Mouse (Mus musculus): ENCODE data around the gene Ccdc102a. TPM values are rescaled to one million over a fixed set of nuclear protein-coding genes. Genes with fewer than 3 reads are reported as not detected.
A peak's percentile ranks its signal among the peaks of the same experiment; 100 is the strongest.

Ccdc102a gene
- 20.1 and 20.2 TPM in 2 replicates for polyA plus RNA-seq (2014; fragmentation: Nextera tagmentation; extraction: Ambion mirVana)

DNA sequence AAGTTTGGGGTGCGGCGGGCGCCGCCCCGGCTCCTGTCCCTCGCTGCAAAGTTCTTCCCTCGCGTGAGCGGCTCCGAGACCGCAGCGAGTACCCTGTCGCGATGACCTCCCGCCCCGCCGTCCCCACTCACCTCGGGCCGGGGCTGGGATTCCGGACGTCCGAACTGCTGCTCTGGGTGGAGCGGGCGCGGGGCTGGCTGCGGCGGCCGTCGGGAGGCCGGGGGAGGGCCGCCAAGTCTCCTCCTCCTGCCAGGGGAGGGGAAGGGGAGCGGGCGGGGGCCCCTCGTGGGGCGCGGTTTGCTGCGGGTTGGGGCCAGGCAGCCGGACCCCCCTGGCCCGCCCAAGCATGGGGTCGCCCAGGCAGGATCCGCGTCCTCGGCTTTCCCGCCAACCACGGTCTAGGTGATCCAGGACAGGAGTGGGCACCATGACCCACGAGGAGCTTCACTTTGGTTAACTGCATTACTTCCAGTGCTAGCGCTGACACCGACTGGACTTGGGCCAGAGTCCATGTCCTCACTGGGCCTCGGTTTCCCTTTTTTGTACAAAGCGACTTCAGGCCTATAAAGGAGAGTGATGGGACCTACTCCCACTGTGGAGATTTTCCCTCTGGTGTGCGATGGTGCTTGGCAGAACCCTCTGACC lies at the start of gene Ccdc102a:
Gene Ccdc102a (minus strand): TSS at position 248 of the 645 bp plus-strand sequence.
- 3% methylated on average over 46 of the region's 51 CpGs for WGBS
- peak; percentile 54 for DNase-seq (ENCODE audit: low spot score)
- H3K27ac ChIP-seq (ENCODE audit: low read depth, low read length): no peak within 1 kb of the TSS
- peak within 1 kb of the TSS; percentile 72 for H3K4me3 ChIP-seq (ENCODE audit: low read depth, low read length)
- peaks cover 16% of the 10 kb centered on the region for H3K4me1 ChIP-seq (ENCODE audit: control insufficient read depth, insufficient read depth, low read length)
- peak; percentile 39; the same call in 1 of the 2 replicates for ATAC-seq (ENCODE audit: insufficient read depth, low FRiP score, low TSS enrichment)
- peaks cover 7% of the 10 kb centered on the region for H3K27me3 ChIP-seq (ENCODE audit: control insufficient read depth, insufficient read depth, low read length)
- H3K4me2 ChIP-seq (ENCODE audit: low read depth): peak within 1 kb of the TSS; percentile 81
- H3K36me3 ChIP-seq (ENCODE audit: control insufficient read depth, insufficient read depth, low read length): no peaks in the 10 kb centered on the region
- H3K9me3 ChIP-seq (ENCODE audit: control insufficient read depth, low read length): no peaks in the 10 kb centered on the region
- peak within 1 kb of the TSS; percentile 83 for H3K9ac ChIP-seq (ENCODE audit: low read length)

DNA sequence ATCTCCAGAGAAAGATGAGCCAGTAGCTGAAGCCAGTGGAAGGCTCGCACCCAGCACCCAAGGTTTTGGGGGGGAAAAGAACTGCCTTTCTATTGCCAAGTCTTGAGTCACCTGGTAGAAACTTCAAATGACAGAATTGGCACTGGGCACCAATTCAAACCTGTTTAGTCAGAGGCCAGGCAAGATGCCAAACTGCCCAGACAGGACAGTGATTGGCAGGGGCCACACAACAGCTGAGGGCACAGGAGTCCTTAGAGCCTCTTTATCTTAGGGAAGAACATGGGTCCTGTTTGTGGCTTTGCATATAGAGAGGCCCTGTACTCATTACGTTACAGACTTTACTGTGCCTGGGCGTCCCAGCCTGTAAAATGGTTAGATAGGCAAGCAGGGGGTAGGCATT lies 49.7 kb upstream of the Ccdc102a start:
- Histone ChIP-seq H3K36me3 (ENCODE audit: control insufficient read depth, insufficient read depth, low read length) (no peaks in the 10 kb centered on the region), H3K4me1 (ENCODE audit: control insufficient read depth, insufficient read depth, low read length) (no peaks in the 10 kb centered on the region), H3K9ac (ENCODE audit: low read length) (no peak overlapping the region), H3K27me3 (ENCODE audit: control insufficient read depth, insufficient read depth, low read length) (no peaks in the 10 kb centered on the region), H3K27ac (ENCODE audit: low read depth, low read length) (no peak overlapping the region), H3K4me3 (ENCODE audit: low read depth, low read length) (no peak overlapping the region), H3K9me3 (ENCODE audit: control insufficient read depth, low read length) (no peaks in the 10 kb centered on the region), H3K4me2 (ENCODE audit: low read depth) (no peak overlapping the region)
- 84% methylated on average over 3 of the region's 3 CpGs for WGBS
- DNase-seq (ENCODE audit: low spot score) (no peak), ATAC-seq (ENCODE audit: insufficient read depth, low FRiP score, low TSS enrichment) (no peak)

DNA sequence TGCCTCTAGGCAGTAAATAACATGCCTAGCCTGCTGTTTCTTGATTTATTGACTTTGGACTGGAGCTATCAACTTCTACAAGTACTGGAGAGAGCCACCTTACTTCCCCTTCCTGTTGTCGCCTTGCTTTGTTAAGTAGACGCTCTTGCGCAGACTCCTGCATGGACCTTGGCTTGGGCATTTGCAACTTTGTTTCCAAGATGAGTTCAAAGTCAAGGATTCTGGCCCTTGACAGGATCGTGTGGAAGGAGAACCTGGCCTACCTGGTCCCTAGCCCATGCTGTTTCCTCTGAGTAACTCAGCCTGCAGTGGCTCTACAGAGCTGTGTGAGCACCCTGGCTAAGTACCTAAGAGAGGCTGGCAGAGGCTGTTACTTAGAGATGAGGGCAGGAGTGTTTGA lies 49.2 kb upstream of the Ccdc102a start:
- H3K27me3 ChIP-seq (ENCODE audit: control insufficient read depth, insufficient read depth, low read length): no peaks in the 10 kb centered on the region
- DNase-seq (ENCODE audit: low spot score) (no peak), ATAC-seq (ENCODE audit: insufficient read depth, low FRiP score, low TSS enrichment) (no peak)
- no peaks in the 10 kb centered on the region for H3K36me3 ChIP-seq (ENCODE audit: control insufficient read depth, insufficient read depth, low read length)
- WGBS: 73% methylated on average over 4 of the region's 4 CpGs
- H3K4me3 ChIP-seq (ENCODE audit: low read depth, low read length): no peak overlapping the region
- no peaks in the 10 kb centered on the region for H3K9me3 ChIP-seq (ENCODE audit: control insufficient read depth, low read length)
- no peak overlapping the region for H3K9ac ChIP-seq (ENCODE audit: low read length)
- no peak overlapping the region for H3K27ac ChIP-seq (ENCODE audit: low read depth, low read length)
- no peaks in the 10 kb centered on the region for H3K4me1 ChIP-seq (ENCODE audit: control insufficient read depth, insufficient read depth, low read length)
- no peak overlapping the region for H3K4me2 ChIP-seq (ENCODE audit: low read depth)

DNA sequence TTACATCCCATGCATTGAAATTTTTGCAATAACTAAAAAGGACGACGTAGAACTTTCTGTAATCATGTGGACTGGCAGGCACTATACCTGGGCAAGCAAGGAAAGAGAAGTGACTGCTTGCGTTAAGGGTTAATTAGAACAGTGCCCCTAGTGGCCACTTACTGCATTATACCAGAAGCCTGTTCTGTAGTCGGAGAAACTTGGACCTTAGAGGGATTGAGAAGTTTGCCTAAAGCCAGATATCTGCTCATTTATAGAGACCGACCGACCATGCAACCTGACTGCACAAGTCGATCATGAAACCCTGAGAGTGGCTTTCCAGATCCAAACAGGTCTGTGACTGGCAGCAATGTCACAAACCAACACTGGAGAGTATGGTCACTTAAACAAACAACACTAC lies 48.7 kb upstream of the Ccdc102a start:
- ATAC-seq (ENCODE audit: insufficient read depth, low FRiP score, low TSS enrichment) (no peak), DNase-seq (ENCODE audit: low spot score) (peak; percentile 29)
- Histone ChIP-seq H3K27me3 (ENCODE audit: control insufficient read depth, insufficient read depth, low read length) (no peaks in the 10 kb centered on the region), H3K9ac (ENCODE audit: low read length) (no peak overlapping the region), H3K4me1 (ENCODE audit: control insufficient read depth, insufficient read depth, low read length) (no peaks in the 10 kb centered on the region), H3K36me3 (ENCODE audit: control insufficient read depth, insufficient read depth, low read length) (no peaks in the 10 kb centered on the region), H3K4me3 (ENCODE audit: low read depth, low read length) (no peak overlapping the region), H3K9me3 (ENCODE audit: control insufficient read depth, low read length) (no peaks in the 10 kb centered on the region), H3K4me2 (ENCODE audit: low read depth) (no peak overlapping the region), H3K27ac (ENCODE audit: low read depth, low read length) (no peak overlapping the region)
- WGBS: 23% methylated on average over 7 of the region's 7 CpGs

DNA sequence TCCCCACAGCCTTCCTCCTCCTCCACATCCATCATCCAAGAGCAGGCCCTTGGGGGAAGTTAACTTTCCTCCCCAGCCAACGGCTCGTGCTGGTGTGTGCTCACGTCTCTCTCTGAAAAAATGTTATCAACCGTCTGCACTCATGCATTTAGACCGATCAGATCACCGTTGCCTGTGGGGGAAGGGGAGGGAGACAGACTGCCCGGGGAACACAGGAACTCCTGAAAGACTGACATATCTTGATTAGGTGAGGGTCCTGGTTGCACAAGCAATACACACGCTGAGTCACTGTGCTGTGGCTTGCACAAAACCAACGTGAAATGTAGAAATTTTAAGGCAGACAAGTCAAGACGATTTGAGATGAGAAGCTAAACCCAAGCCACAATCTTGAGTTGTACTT lies 46.9 kb upstream of the Ccdc102a start:
- no peak for ATAC-seq (ENCODE audit: insufficient read depth, low FRiP score, low TSS enrichment)
- no peaks in the 10 kb centered on the region for H3K4me1 ChIP-seq (ENCODE audit: control insufficient read depth, insufficient read depth, low read length)
- no peak for DNase-seq (ENCODE audit: low spot score)
- H3K9me3 ChIP-seq (ENCODE audit: control insufficient read depth, low read length): no peaks in the 10 kb centered on the region
- no peaks in the 10 kb centered on the region for H3K36me3 ChIP-seq (ENCODE audit: control insufficient read depth, insufficient read depth, low read length)
- no peak overlapping the region for H3K27ac ChIP-seq (ENCODE audit: low read depth, low read length)
- H3K27me3 ChIP-seq (ENCODE audit: control insufficient read depth, insufficient read depth, low read length): no peaks in the 10 kb centered on the region
- WGBS: 64% methylated on average over 10 of the region's 10 CpGs
- no peak overlapping the region for H3K4me3 ChIP-seq (ENCODE audit: low read depth, low read length)
- no peak overlapping the region for H3K9ac ChIP-seq (ENCODE audit: low read length)
- H3K4me2 ChIP-seq (ENCODE audit: low read depth): no peak overlapping the region

DNA sequence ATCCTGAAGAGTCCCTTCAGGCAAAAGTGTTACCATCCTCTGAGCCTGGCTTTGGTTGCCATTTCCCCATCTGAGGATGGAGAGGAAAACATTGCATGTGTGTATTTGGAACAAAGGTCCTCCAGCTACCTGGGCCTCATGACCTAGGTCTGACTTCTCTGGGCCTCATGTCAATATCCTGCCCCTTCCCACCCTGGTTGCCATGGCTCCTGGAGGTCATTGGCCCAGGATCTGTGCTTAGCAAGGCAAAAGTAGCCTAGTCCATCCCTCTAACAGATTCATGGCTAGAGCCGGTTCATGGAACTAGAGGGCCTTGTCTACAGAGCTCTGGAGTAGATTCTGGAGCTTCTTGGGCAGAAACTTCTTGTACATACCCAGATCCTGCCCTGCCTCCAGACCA lies 44.3 kb upstream of the Ccdc102a start:
- no peak overlapping the region for H3K27ac ChIP-seq (ENCODE audit: low read depth, low read length)
- DNase-seq (ENCODE audit: low spot score) (no peak), ATAC-seq (ENCODE audit: insufficient read depth, low FRiP score, low TSS enrichment) (no peak)
- 81% methylated on average over 1 of the region's 1 CpGs for WGBS
- no peaks in the 10 kb centered on the region for H3K4me1 ChIP-seq (ENCODE audit: control insufficient read depth, insufficient read depth, low read length)
- H3K36me3 ChIP-seq (ENCODE audit: control insufficient read depth, insufficient read depth, low read length): no peaks in the 10 kb centered on the region
- no peak overlapping the region for H3K4me3 ChIP-seq (ENCODE audit: low read depth, low read length)
- H3K9me3 ChIP-seq (ENCODE audit: control insufficient read depth, low read length): no peaks in the 10 kb centered on the region
- no peaks in the 10 kb centered on the region for H3K27me3 ChIP-seq (ENCODE audit: control insufficient read depth, insufficient read depth, low read length)
- no peak overlapping the region for H3K4me2 ChIP-seq (ENCODE audit: low read depth)
- H3K9ac ChIP-seq (ENCODE audit: low read length): no peak overlapping the region

DNA sequence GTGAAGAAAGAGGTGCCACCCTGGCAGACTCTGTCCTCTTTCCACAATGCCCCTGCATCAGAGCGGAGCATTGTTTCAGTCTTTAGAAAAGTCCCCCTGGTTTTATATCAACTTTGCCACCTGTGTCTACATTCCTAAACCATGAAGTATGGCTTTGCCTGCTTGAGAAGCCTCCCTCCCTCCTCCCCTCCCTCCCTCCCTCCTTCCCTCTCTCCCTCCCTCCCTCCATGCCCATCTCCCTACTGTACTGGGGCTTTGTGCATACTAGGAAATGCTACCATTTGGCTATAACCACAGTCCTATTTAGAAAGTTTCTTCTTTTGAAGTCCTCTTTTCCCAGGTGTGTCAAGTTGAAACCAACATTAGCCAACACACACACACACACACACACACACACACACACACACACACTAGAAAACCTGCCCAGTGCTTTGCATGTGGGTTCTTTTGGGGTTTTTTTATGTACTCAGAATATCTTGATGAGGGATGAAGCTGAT lies 38.2 kb upstream of the Ccdc102a start:
- Histone ChIP-seq H3K4me1 (ENCODE audit: control insufficient read depth, insufficient read depth, low read length) (no peaks in the 10 kb centered on the region), H3K36me3 (ENCODE audit: control insufficient read depth, insufficient read depth, low read length) (no peaks in the 10 kb centered on the region), H3K9ac (ENCODE audit: low read length) (no peak overlapping the region), H3K9me3 (ENCODE audit: control insufficient read depth, low read length) (no peaks in the 10 kb centered on the region), H3K4me2 (ENCODE audit: low read depth) (no peak overlapping the region), H3K4me3 (ENCODE audit: low read depth, low read length) (no peak overlapping the region), H3K27me3 (ENCODE audit: control insufficient read depth, insufficient read depth, low read length) (no peaks in the 10 kb centered on the region), H3K27ac (ENCODE audit: low read depth, low read length) (no peak overlapping the region)
- ATAC-seq (ENCODE audit: insufficient read depth, low FRiP score, low TSS enrichment): no peak
- 90% methylated on average over 1 of the region's 1 CpGs for WGBS
- DNase-seq (ENCODE audit: low spot score): no peak

DNA sequence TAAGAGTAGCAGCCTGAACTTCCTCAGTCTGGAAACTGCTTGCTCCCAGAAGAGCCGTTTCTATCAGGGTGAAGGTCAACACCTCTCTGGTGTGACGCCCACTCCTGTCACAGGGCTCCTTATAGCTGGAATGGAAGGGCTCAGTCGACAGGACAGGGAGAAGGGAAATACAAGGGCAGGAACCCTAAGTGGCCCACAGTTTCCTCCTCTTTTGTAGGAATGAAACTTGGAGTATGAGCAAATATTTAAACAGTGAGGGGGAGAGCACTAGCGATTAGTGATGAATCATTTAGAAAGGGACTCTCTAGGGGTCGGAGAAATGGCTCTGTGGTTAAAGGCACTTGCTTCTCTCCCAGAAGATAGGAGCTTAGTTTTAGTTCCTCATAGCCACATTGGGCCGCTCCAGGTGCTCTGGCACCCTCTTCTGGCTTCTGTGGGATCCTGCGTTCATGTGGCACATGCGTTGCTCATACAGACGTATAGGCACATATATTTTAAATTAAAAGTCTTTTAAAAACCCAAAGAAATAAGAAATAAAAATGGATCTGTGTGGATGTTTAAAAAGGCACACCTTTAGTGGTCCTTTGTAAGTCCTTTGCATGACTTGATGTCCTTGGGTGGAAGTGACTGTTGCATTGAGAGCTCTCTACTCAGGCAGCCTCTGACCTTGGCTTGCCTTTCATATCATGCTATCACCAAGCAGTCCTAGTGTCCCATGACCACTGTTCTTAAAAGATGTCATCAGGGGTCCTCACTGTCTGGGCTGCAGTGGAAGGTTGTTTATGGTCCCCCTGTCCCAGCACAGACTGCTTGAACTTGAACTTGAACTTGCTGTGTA lies 37.2 kb upstream of the Ccdc102a start:
- Histone ChIP-seq H3K4me3 (ENCODE audit: low read depth, low read length) (no peak overlapping the region), H3K27ac (ENCODE audit: low read depth, low read length) (no peak overlapping the region), H3K9ac (ENCODE audit: low read length) (no peak overlapping the region), H3K9me3 (ENCODE audit: control insufficient read depth, low read length) (no peaks in the 10 kb centered on the region), H3K4me2 (ENCODE audit: low read depth) (no peak overlapping the region), H3K36me3 (ENCODE audit: control insufficient read depth, insufficient read depth, low read length) (no peaks in the 10 kb centered on the region), H3K27me3 (ENCODE audit: control insufficient read depth, insufficient read depth, low read length) (no peaks in the 10 kb centered on the region), H3K4me1 (ENCODE audit: control insufficient read depth, insufficient read depth, low read length) (no peaks in the 10 kb centered on the region)
- ATAC-seq (ENCODE audit: insufficient read depth, low FRiP score, low TSS enrichment): no peak
- DNase-seq (ENCODE audit: low spot score): peak; percentile 43
- WGBS: 39% methylated on average over 9 of the region's 9 CpGs

DNA sequence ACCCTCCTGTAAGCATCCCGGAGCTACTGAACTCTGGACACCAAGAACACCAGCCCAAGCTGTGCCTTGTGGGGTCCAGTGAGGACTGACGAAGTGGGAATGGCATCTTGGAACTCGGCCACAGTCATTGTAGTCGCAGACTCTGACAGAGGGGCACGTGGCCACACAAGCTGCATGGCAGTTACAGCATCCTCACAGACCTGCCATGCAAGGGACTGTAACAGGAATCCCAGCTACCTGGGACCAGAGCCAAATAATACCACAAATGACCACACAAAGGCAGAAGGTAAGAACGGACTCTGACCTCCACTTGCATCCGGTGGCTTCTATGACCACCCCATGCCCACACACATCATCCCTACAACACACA lies 36.5 kb upstream of the Ccdc102a start:
- no peaks in the 10 kb centered on the region for H3K36me3 ChIP-seq (ENCODE audit: control insufficient read depth, insufficient read depth, low read length)
- H3K27ac ChIP-seq (ENCODE audit: low read depth, low read length): no peak overlapping the region
- no peak overlapping the region for H3K4me3 ChIP-seq (ENCODE audit: low read depth, low read length)
- no peaks in the 10 kb centered on the region for H3K4me1 ChIP-seq (ENCODE audit: control insufficient read depth, insufficient read depth, low read length)
- H3K9me3 ChIP-seq (ENCODE audit: control insufficient read depth, low read length): no peaks in the 10 kb centered on the region
- ATAC-seq (ENCODE audit: insufficient read depth, low FRiP score, low TSS enrichment): no peak
- no peak overlapping the region for H3K4me2 ChIP-seq (ENCODE audit: low read depth)
- no peaks in the 10 kb centered on the region for H3K27me3 ChIP-seq (ENCODE audit: control insufficient read depth, insufficient read depth, low read length)
- DNase-seq (ENCODE audit: low spot score): no peak
- no peak overlapping the region for H3K9ac ChIP-seq (ENCODE audit: low read length)
- WGBS: 90% methylated on average over 7 of the region's 7 CpGs
